Mouse (Mus musculus): ENCODE measurements around the gene 4930524B15Rik.

GRCm38 (mm10) chr11:31963993-31964392 is 1.4 kb upstream of the 4930524B15Rik start:
- TF ChIP-seq POLR2A (IDR thresholded peaks at IDR 0.05; ENCODE audit: insufficient read depth, low read depth, low read length) (no peak), CTCF (IDR thresholded peaks at IDR 0.05) (no peak)
